Comparison of ENCODE assay signal across 19 mouse cellular contexts in genomic region chr13:76258766-76259165, GRCm38 (mm10). TPM values are rescaled to one million over a fixed set of nuclear protein-coding genes. Genes with fewer than 3 reads are reported as not detected.
DNase-seq lines count a peak whose midpoint lies in the region; ATAC-seq and TF ChIP-seq lines count a peak whose summit lies in the region.
"Had no signal": no experiment of that assay in that cellular context is flagged by ENCODE, and none has a peak within 500 bp of the region (broad histone marks: within the 10 kb centered on the region; RNA-seq: fewer than 3 reads in every experiment).

No protein-coding gene starts in this region.

- TF ChIP-seq EP300 in liver, postnatal 0 days (IDR thresholded peaks at IDR 0.05; ENCODE audit: low read depth): no peak

- no peak overlapping the region for H3K27ac ChIP-seq in midbrain, embryonic 14.5 days (replicated peaks; ENCODE audit: low read depth, low read length)
- no peak overlapping the region for H3K27ac ChIP-seq in midbrain, embryonic 16.5 days (ENCODE audit: low read length)
- no peak overlapping the region for H3K27ac ChIP-seq in liver, postnatal 0 days (ENCODE audit: low read depth)
- H3K27ac ChIP-seq: embryonic facial prominence, embryonic 15.5 days; hindbrain, embryonic 13.5 days had no signal

- peak; percentile 1 for DNase-seq in midbrain, embryonic 14.5 days
- peak; percentile 53 to 55 for DNase-seq in layer of hippocampus, adult 8-10 months (ENCODE audit: low spot score in 2 of 2)
- DNase-seq in left cerebral cortex, postnatal 14 days (ENCODE audit: low spot score in 2 of 2): peak; percentile 68 to 86
- no peak for DNase-seq in thymus, postnatal 36 days
- no peak for DNase-seq in spleen, postnatal 36 days (ENCODE audit: low spot score in 2 of 2)
- DNase-seq in liver, postnatal 0 days: no peak
- DNase-seq: cerebellum, adult 9-10 months; gastrocnemius, postnatal 25 days; kidney, adult 18-20 months; kidney, postnatal 4 days; lung, postnatal 10 days had no signal

- H3K4me3 ChIP-seq in midbrain, embryonic 14.5 days (replicated peaks; ENCODE audit: low read depth, low read length): no peak overlapping the region
- no peak overlapping the region for H3K4me3 ChIP-seq in midbrain, embryonic 16.5 days (ENCODE audit: low read depth, low read length)
- no peak overlapping the region for H3K4me3 ChIP-seq in liver, postnatal 0 days (ENCODE audit: low read depth, low read length)
- H3K4me3 ChIP-seq: embryonic facial prominence, embryonic 15.5 days; hindbrain, embryonic 13.5 days; myocyte had no signal

- no peak for ATAC-seq in midbrain, embryonic 14.5 days (ENCODE audit: low FRiP score, low TSS enrichment)
- ATAC-seq in midbrain, embryonic 16.5 days: no peak
- ATAC-seq in erythroblast, adult 5-6 weeks (replicated peaks; ENCODE audit: low FRiP score, poor library complexity, severe bottlenecking): no peak
- no peak for ATAC-seq in liver, postnatal 0 days

- no peaks in the 10 kb centered on the region for H3K27me3 ChIP-seq in midbrain, embryonic 14.5 days (ENCODE audit: control insufficient read depth, insufficient read depth, low read length)
- H3K27me3 ChIP-seq in midbrain, embryonic 16.5 days (ENCODE audit: control insufficient read depth, insufficient read depth, low read depth, low read length): no peaks in the 10 kb centered on the region
- no peaks in the 10 kb centered on the region for H3K27me3 ChIP-seq in liver, postnatal 0 days (ENCODE audit: insufficient read depth, low read length)
- H3K27me3 ChIP-seq: embryonic facial prominence, embryonic 15.5 days; hindbrain, embryonic 13.5 days had no signal

- no peaks in the 10 kb centered on the region for H3K36me3 ChIP-seq in midbrain, embryonic 14.5 days (ENCODE audit: control insufficient read depth, insufficient read depth, low read length)
- H3K36me3 ChIP-seq in midbrain, embryonic 16.5 days (ENCODE audit: control insufficient read depth, insufficient read depth, low read length): no peaks in the 10 kb centered on the region
- no peaks in the 10 kb centered on the region for H3K36me3 ChIP-seq in liver, postnatal 0 days (replicated peaks; ENCODE audit: insufficient read depth, low read length)
- H3K36me3 ChIP-seq: embryonic facial prominence, embryonic 15.5 days; hindbrain, embryonic 13.5 days had no signal

- WGBS in midbrain, embryonic 14.5 days: 74% methylated on average over 1 of the region's 1 CpGs
- 55% methylated on average over 1 of the region's 1 CpGs for WGBS in midbrain, embryonic 16.5 days
- WGBS in liver, postnatal 0 days (ENCODE audit: insufficient replicate concordance): 59% methylated on average over 1 of the region's 1 CpGs

- intact Hi-C loops in left cerebral cortex, postnatal 14 days (cut with DNase I): no loop called here

- H3K4me1 ChIP-seq in midbrain, embryonic 14.5 days (ENCODE audit: control insufficient read depth, insufficient read depth, low read length): no peaks in the 10 kb centered on the region
- H3K4me1 ChIP-seq in midbrain, embryonic 16.5 days (ENCODE audit: control insufficient read depth, insufficient read depth, low read length): no peaks in the 10 kb centered on the region
- no peaks in the 10 kb centered on the region for H3K4me1 ChIP-seq in liver, postnatal 0 days (ENCODE audit: insufficient read depth)
- H3K4me1 ChIP-seq: embryonic facial prominence, embryonic 15.5 days; hindbrain, embryonic 13.5 days had no signal

- no peak overlapping the region for H3K9ac ChIP-seq in midbrain, embryonic 14.5 days (replicated peaks; ENCODE audit: low read length)
- H3K9ac ChIP-seq in midbrain, embryonic 16.5 days (ENCODE audit: low read depth, low read length): no peak overlapping the region
- no peak overlapping the region for H3K9ac ChIP-seq in liver, postnatal 0 days (replicated peaks)
- H3K9ac ChIP-seq: embryonic facial prominence, embryonic 15.5 days; hindbrain, embryonic 13.5 days had no signal

- TF ChIP-seq CTCF in liver, postnatal 0 days (IDR thresholded peaks at IDR 0.05; ENCODE audit: low read depth): no peak

- H3K9me3 ChIP-seq in midbrain, embryonic 14.5 days (ENCODE audit: control insufficient read depth, low read length): no peaks in the 10 kb centered on the region
- H3K9me3 ChIP-seq in midbrain, embryonic 16.5 days (replicated peaks; ENCODE audit: control insufficient read depth, low read length, poor library complexity, severe bottlenecking): no peaks in the 10 kb centered on the region
- no peaks in the 10 kb centered on the region for H3K9me3 ChIP-seq in liver, postnatal 0 days (ENCODE audit: low read length)
- H3K9me3 ChIP-seq: embryonic facial prominence, embryonic 15.5 days; hindbrain, embryonic 13.5 days had no signal

- H3K4me2 ChIP-seq in midbrain, embryonic 14.5 days (ENCODE audit: low read length): no peak overlapping the region
- no peak overlapping the region for H3K4me2 ChIP-seq in midbrain, embryonic 16.5 days (ENCODE audit: low read length)
- H3K4me2 ChIP-seq in liver, postnatal 0 days (ENCODE audit: low read depth, low read length): no peak overlapping the region
- H3K4me2 ChIP-seq: embryonic facial prominence, embryonic 15.5 days; hindbrain, embryonic 13.5 days; liver, embryonic 11.5 days had no signal

RNA-seq across cellular contexts. Expression of gene Fam81b, which starts 46.1 kb away (rescaled TPM):
- polyA plus RNA-seq in midbrain, embryonic 14.5 days (2014; fragmentation: Nextera tagmentation; extraction: Ambion mirVana): 0.16 and 0.30 TPM in 2 replicates
- polyA plus RNA-seq in midbrain, embryonic 16.5 days (2015; fragmentation: Nextera tagmentation; extraction: Ambion mirVana): 0.30 and 0.67 TPM in 2 replicates
- total RNA-seq in layer of hippocampus, adult 8-10 months (2022): not detected
- not detected for total RNA-seq in left cerebral cortex, postnatal 14 days (2021)
- not detected in 2 replicates for total RNA-seq in erythroblast, adult 5-6 weeks (2015; ENCODE audit: low replicate concordance)
- not detected in 2 replicates for total RNA-seq in erythroblast, adult 5-6 weeks (2017; ENCODE audit: low replicate concordance)
- not detected in 2 replicates for polyA plus RNA-seq in liver, postnatal 0 days (2015; fragmentation: Nextera tagmentation; extraction: Ambion mirVana)
- total RNA-seq: gastrocnemius, postnatal 25 days; MEL had no signal
- polyA plus RNA-seq: heart, embryonic 14.5 days; liver, embryonic 11.5 days; myocyte had no signal

Comparison
In these comparisons a context has a peak if more than half of its experiments do, and no peak if none do; other contexts are left out.
1. DNase-seq: peak in midbrain, embryonic 14.5 days (single experiment), layer of hippocampus, adult 8-10 months (2 of 2) and left cerebral cortex, postnatal 14 days (2 of 2); none in thymus, postnatal 36 days (0 of 2), spleen, postnatal 36 days (0 of 2) and liver, postnatal 0 days (single experiment).